In genomic region chr3:19067141-19067757, GRCm38 (mm10) we compare ENCODE assay signal across 34 mouse cellular contexts.
A peak's percentile ranks its signal among the peaks of the same experiment; 100 is the strongest.
DNase-seq lines count a peak whose midpoint lies in the region; ATAC-seq lines count a peak whose summit lies in the region.
"Had no signal": no experiment of that assay in that cellular context is flagged by ENCODE, and none has a peak within 500 bp of the region (broad histone marks: within the 10 kb centered on the region; RNA-seq: fewer than 3 reads in every experiment).

No protein-coding gene starts in this region.

- H3K27me3 ChIP-seq in intestine, embryonic 16.5 days (replicated peaks; ENCODE audit: control insufficient read depth, insufficient read depth, low read length): no peaks in the 10 kb centered on the region
- no peaks in the 10 kb centered on the region for H3K27me3 ChIP-seq in kidney, embryonic 16.5 days (ENCODE audit: insufficient read depth, low read length)
- H3K27me3 ChIP-seq: limb, embryonic 12.5 days; neural tube, embryonic 12.5 days had no signal

- H3K4me3 ChIP-seq in intestine, embryonic 16.5 days (ENCODE audit: low read length): no peak overlapping the region
- no peak overlapping the region for H3K4me3 ChIP-seq in kidney, embryonic 16.5 days (ENCODE audit: low read length)
- H3K4me3 ChIP-seq: embryonic facial prominence, embryonic 13.5 days; forebrain, embryonic 10.5 days; heart, adult 2 months; heart, embryonic 13.5 days; hindbrain, embryonic 10.5 days; hindbrain, embryonic 15.5 days; left cerebral cortex, adult 2 months; limb, embryonic 12.5 days; myocyte; neural tube, embryonic 12.5 days had no signal

- H3K36me3 ChIP-seq in intestine, embryonic 16.5 days (ENCODE audit: control insufficient read depth, insufficient read depth, low read length): no peaks in the 10 kb centered on the region
- no peaks in the 10 kb centered on the region for H3K36me3 ChIP-seq in kidney, embryonic 16.5 days (ENCODE audit: insufficient read depth, low read length)
- H3K36me3 ChIP-seq: embryonic facial prominence, embryonic 13.5 days; forebrain, embryonic 10.5 days; heart, embryonic 13.5 days; hindbrain, embryonic 10.5 days; hindbrain, embryonic 15.5 days; limb, embryonic 12.5 days; neural tube, embryonic 12.5 days had no signal

- no peak overlapping the region for H3K4me2 ChIP-seq in intestine, embryonic 16.5 days (ENCODE audit: low read depth, low read length)
- H3K4me2 ChIP-seq in kidney, embryonic 16.5 days (replicated peaks; ENCODE audit: low read depth, low read length): no peak overlapping the region
- H3K4me2 ChIP-seq: embryonic facial prominence, embryonic 13.5 days; heart, embryonic 13.5 days; hindbrain, embryonic 15.5 days; limb, embryonic 12.5 days; midbrain, embryonic 11.5 days; neural tube, embryonic 12.5 days had no signal

- no peak overlapping the region for H3K27ac ChIP-seq in intestine, embryonic 16.5 days (ENCODE audit: low read length)
- peak overlapping the region; percentile 50; the same call in 1 of the 2 replicates for H3K27ac ChIP-seq in kidney, embryonic 16.5 days (ENCODE audit: low read length)
- H3K27ac ChIP-seq: embryonic facial prominence, embryonic 13.5 days; forebrain, embryonic 10.5 days; heart, adult 2 months; heart, embryonic 13.5 days; hindbrain, embryonic 10.5 days; hindbrain, embryonic 15.5 days; left cerebral cortex, adult 2 months; limb, embryonic 12.5 days; liver, embryonic 14.5 days; neural tube, embryonic 12.5 days; stomach, postnatal 0 days had no signal

- H3K9ac ChIP-seq in intestine, embryonic 16.5 days (ENCODE audit: low read depth, low read length): no peak overlapping the region
- no peak overlapping the region for H3K9ac ChIP-seq in kidney, embryonic 16.5 days (replicated peaks; ENCODE audit: low read length)
- H3K9ac ChIP-seq: embryonic facial prominence, embryonic 13.5 days; heart, embryonic 13.5 days; hindbrain, embryonic 15.5 days; limb, embryonic 12.5 days; liver, embryonic 14.5 days; neural tube, embryonic 12.5 days had no signal

- H3K9me3 ChIP-seq in intestine, embryonic 16.5 days (ENCODE audit: control insufficient read depth, low read length): no peaks in the 10 kb centered on the region
- no peaks in the 10 kb centered on the region for H3K9me3 ChIP-seq in kidney, embryonic 16.5 days (ENCODE audit: low read length)
- H3K9me3 ChIP-seq: embryonic facial prominence, embryonic 13.5 days; forebrain, embryonic 10.5 days; heart, embryonic 13.5 days; hindbrain, embryonic 15.5 days; limb, embryonic 12.5 days; neural tube, embryonic 12.5 days had no signal

- 64% methylated on average over 3 of the region's 3 CpGs for WGBS in intestine, embryonic 16.5 days
- 70% methylated on average over 3 of the region's 3 CpGs for WGBS in kidney, embryonic 16.5 days

- H3K4me1 ChIP-seq in intestine, embryonic 16.5 days (ENCODE audit: control insufficient read depth, insufficient read depth, low read length): no peaks in the 10 kb centered on the region
- H3K4me1 ChIP-seq in kidney, embryonic 16.5 days (ENCODE audit: insufficient read depth, low read length): no peaks in the 10 kb centered on the region
- H3K4me1 ChIP-seq: embryonic facial prominence, embryonic 13.5 days; forebrain, embryonic 10.5 days; heart, embryonic 13.5 days; hindbrain, embryonic 10.5 days; hindbrain, embryonic 15.5 days; limb, embryonic 12.5 days; neural tube, embryonic 12.5 days had no signal

- peak; percentile 66 for ATAC-seq in intestine, embryonic 16.5 days
- ATAC-seq in kidney, embryonic 16.5 days (ENCODE audit: low FRiP score, low TSS enrichment): peak; percentile 35; the same call in 1 of the 2 replicates
- ATAC-seq: CD4-positive, CD25-positive, alpha-beta regulatory T cell, adult 4 months; forebrain, embryonic 16.5 days; inflammation-experienced regulatory T-cells, adult 6 months; midbrain, embryonic 16.5 days had no signal

- DNase-seq in kidney, adult 8-10 months: peak; percentile 53 to 78
- DNase-seq in kidney, postnatal 4 days: no peak
- DNase-seq in yolk sac, embryonic 10.5 days (ENCODE audit: low spot score): peak; percentile 62
- DNase-seq in right cerebral cortex, postnatal 14 days: no peak
- no peak for DNase-seq in adipocyte (ENCODE audit: low spot score)
- DNase-seq: adrenal gland, adult 2 months; adrenal gland, postnatal 36 days; cerebellum, adult 18-20 months; cerebellum, postnatal 10 days; heart, adult 2 months; heart, postnatal 10 days; lung, postnatal 36 days; right cerebral cortex, adult 18-20 months; right cerebral cortex, postnatal 4 days; thymus, adult 18-20 months; thymus, postnatal 25 days had no signal

Comparison
In these comparisons a context has a peak if more than half of its experiments do, and no peak if none do; other contexts are left out.
1. DNase-seq: peak in kidney, adult 8-10 months (2 of 2) and yolk sac, embryonic 10.5 days (single experiment); none in kidney, postnatal 4 days (0 of 2), right cerebral cortex, postnatal 14 days (single experiment) and adipocyte (single experiment).